Mouse (Mus musculus) CH12F3 (cell line): ENCODE measurements around the gene Zfp13.

Source experiments
- in situ Hi-C: fragments of 300-500 bp; cut with MboI; formaldehyde crosslinking; loops from 2 replicates; pipeline ENCODE4 v1.14.3; 2020; ENCODE audit warnings: low sequenced_read_pairs

Zfp13 gene

DNA sequence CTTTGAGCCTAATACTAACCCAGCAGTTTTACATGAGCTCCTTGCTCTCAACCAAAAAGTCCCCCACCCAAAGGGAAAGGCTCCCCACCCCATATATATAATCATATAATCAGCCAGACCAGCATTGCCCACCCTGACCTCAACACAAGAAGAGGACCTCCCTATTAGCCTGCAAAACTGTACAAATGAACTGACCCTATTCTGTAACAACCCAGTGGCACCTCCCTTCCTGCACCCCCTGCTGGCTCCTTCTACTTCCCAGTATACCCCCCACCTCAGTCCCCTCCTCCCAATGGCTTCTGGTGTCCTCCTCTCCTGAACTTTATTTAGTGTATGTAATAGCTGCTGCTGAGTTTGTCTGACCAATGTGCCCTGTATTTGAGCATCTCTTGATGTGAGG is 47.9 kb downstream of the Zfp13 start:
- in situ Hi-C loops: no loop called here

- in situ Hi-C loops: no loop called here
These were observed 48.4 kb downstream of the Zfp13 start for GRCm38 (mm10) chr17:23550856-23551255.

DNA sequence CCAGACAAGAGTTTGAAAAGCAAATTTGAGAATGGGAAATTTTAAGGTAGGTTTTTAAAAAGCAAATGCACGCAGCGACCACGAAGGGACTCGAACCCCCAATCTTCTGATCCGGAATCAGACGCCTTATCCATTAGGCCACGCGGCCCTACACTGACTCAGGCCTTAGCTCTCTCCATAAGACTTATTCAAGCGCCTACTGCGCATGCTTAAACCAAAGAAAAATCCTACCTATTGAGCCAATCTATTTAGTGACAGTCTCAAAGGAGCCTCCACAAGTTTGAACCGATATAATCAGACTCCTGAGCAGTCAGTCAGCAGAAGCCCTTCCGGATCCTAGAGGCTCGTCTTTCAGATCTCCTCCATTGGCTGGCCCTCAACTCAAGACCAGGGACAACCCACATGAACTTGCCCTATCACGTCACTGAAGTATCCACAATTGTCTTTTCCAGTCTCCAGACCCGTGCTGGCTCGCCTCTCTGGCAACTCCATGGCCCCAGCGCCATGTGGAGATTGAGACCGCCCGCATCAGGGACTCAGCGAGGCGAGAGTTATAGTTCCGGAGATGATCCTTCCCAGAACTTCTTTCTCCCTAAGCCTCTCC is 49.0 kb downstream of the Zfp13 start:
- in situ Hi-C loops: no loop called here

- in situ Hi-C loops: no loop called here
These were observed 49.8 kb downstream of the Zfp13 start for GRCm38 (mm10) chr17:23549441-23549840.

DNA sequence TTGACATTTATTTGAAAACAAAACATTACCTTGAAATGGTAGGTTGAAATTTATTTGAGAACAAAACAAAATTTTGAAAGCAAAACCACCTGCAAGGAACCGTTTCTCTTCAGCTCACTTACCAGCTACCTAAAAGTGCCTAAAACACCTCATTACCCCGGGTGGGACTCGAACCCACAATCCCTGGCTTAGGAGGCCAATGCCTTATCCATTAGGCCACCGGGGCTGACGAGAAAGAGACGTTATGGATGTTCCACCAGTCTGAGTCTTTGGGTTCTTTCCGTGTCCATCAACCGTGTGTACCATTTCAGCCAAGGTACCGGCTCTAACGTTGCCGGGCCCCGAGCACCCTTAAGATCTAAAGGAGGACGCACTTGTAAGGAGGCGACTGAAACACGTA is 50.7 kb downstream of the Zfp13 start:
- in situ Hi-C loops: no loop called here

DNA sequence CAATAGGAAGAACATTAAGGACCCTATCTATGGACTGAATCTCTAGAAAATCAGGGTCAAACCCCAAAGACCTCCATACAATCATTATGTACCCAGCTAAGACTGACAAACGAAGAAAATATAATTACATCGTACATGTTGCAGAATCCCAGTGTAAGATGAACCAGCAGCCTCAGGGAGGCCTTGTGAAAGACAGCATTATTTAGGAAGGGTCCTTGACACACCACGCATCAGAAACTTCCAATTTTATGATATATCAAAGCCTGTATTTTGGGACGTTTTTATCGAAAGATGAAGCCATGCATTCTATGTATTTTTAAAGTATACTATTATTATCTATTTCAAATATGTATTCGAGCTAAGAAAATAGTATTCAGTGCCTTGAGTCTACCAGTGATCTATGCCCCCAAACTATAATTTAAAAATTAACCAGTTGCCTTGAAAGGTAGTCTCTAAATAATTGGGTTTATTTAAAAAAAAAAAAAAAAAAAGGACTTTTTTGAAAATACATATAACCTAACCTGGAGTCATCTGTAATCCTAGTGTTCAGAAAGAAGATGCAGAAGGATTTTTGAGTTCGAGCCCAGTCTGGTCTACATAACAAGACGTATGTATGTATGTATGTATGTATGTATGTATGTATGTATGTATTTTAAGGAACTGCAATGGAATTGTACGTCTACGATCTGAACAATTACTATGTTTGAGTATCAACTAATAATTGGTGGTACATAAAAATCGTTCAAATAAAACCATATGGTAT is 51.4 kb downstream of the Zfp13 start:
- in situ Hi-C loops: no loop called here

GRCm38 (mm10) chr17:23546702-23547505 is 52.4 kb downstream of the Zfp13 start:
- in situ Hi-C loops: no loop called here

DNA sequence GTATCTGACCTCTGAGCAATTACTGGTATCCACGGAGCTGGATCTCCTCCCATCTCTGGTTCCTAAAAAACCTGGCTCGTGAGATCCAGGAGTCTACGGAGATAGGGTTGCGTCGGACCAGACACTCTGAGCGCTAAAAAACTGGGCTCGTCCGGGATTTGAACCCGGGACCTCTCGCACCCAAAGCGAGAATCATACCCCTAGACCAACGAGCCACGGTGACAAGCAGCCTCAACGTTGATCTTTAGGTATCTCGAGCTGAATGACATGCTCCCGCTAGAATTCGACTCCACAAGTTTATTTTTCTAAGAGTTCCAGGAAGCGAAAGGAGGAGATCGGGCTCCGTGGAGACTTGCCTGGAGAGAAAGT is 53.0 kb downstream of the Zfp13 start:
- in situ Hi-C loops: no loop called here

DNA sequence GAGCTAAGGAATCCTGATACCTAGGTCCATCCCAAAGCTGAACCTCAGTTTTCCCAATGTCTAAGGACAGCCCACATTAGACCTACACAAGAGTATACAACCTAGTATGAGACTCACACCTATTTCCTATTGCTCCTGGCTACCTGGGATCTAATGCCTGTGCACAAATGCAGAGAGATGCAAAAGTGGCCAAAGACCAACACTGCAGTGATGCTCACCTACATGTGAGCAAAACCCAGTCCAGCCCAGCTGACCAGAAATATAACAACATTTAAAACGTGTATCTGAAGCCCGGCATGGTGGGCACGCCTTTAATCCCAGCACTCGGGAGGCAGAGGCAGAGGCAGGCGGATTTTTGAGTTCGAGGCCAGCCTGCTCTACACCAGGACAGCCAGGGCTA is 53.4 kb downstream of the Zfp13 start:
- in situ Hi-C loops: no loop called here

- in situ Hi-C loops: no loop called here
These were observed 54.5 kb downstream of the Zfp13 start for GRCm38 (mm10) chr17:23544766-23545165.

- in situ Hi-C loops: no loop called here
These were observed 55.3 kb downstream of the Zfp13 start for GRCm38 (mm10) chr17:23543983-23544382.

DNA sequence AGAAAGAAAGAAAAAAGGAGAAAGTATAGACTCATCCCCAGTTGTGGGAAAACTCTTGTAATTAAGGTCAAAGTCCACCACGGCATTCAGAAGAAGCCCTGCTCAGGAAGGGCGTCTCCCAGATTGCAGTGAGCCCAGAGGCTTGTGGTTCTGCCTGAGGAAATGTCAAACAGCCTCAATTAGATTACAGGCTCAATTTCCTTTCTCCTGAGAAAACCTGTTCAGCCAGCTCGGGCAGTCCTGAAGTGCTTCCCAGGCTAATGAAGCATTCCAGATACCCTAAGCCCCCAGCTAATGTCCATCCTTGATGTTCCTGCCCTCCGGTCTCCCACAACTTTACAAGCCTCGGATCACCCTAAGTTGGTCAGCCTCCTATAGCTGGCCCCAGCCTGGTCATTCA is 56.0 kb downstream of the Zfp13 start:
- in situ Hi-C loops: no loop called here

DNA sequence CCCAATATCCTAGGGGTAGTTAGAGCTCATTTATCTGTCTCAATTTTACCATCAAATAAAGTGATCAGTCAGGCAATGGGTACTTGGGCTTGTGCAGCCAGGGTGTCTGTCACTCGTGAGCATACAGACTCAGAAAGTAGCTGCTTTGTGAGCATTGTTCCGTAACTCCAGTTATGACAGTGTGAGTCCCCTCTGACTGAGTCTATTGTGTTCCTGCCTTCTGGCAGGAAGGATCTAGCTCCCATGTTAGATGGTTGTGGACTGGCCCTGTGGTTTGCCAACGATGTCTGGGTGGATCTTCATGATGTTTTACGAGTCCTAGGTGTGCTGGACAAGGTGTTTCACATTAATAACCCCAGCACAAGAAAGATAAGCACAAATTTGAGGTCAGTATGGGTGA is 56.5 kb downstream of the Zfp13 start:
- in situ Hi-C loops: no loop called here

DNA sequence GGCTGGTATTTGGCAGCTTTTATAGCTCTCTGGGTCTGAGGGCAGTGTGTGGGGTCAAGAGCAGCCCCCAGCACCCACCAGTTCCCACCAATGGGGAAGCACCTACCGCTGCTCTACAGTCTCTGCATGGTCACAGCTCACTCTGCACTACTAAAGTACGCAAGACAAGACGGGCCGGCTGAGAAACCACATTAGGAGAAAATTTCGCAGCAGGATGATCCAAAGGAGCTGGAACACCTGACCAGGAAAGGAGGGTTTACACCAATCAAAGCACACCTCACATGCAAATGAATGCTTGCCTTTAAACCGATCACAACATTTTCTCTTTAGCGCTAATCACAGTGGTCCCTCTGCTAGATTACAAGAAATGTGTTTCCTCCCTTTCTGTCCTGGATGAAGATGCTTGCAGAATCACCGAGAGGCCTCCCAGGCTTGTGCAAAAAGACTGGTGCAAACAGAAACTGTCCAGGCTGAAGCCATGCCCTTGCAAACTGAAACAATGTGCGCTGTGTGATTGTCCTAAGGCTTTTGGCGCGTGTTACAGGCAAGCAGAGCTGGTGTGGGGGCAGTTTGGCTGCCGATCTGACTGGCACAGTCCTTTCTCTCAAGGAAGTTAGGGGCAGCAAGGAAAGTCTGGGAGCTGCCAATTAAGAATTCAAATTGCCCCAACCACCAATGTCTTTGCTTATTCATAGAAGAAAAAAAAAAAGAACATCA is 57.1 kb downstream of the Zfp13 start:
- in situ Hi-C loops: no loop called here

DNA sequence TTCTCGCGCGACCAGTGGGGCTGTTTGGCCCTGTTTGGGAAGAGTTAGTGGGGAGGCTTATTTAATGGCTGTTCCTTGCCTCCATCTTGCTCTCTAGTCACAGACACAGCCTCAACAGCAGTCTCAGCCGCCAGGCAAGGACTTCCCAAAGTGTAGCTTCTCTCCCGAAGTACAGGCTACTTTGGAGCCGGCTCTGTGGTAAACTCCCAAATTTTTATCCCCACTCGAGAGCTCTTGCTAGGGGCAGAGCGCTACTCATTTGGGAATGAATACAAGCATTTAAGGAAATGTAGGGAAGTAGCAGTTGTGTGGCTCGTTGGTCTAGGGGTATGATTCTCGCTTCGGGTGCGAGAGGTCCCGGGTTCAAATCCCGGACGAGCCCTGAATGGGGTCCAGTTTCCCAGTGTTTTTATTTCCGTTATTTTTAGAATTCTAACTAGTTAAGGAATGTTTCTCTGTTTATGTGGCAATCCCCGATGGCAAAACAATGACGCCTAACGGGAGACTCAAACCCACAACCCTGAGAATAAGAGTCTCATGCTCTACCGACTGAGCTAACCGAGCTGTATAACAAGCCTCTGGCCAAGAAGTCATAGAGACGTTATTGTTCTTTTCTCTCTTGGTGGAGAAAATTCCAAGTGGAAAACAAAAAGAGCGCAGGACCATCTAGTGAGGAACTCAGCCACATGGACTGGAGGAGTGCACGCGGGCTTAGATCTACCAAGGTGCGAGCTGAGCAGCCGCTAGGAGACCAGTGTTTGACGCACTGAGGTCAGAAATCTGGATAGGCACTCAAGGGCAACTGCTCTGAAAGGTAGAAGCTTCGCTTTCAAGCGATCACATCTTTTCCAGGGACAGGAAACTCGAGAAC is 58.4 kb downstream of the Zfp13 start:
- in situ Hi-C loops: no loop called here

DNA sequence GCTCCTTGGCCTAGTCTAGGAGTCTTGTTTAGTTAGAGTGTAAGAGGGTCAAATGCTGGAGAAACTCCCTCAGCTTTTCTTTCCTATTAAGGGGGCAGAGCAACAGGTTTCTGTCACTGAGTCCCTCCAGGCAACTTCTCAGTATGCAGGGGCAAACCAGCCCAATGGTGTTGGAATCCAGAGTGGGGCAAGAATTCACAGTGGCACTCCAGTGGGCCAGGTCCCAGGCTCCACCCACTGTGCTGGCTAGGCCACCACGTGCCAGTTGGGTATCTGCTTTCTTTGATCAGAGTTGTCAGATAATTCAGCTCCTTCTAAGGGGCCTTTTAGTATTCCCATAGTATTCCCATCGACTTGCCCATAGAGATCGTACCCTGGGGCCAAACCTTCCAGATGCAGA is 59.2 kb downstream of the Zfp13 start:
- in situ Hi-C loops: no loop called here

DNA sequence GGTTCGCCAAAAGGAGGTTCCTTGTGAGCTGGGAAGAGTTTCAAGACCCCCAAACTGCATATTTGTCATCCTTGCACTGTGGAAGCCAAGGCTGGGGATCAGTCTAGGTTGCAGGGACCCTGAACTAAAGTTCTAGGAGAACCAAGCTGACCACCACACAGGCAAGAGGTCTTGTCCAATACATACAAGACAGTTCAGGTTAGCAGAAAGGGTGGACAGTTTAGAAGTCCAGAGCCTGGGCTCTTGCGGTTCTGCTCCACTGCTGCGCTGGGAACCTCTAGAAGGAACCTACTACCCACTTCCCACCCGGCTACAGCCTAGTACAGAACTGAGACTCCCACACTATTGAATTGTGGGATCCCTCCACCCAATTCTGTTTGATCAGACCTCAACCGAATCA is 59.7 kb downstream of the Zfp13 start:
- in situ Hi-C loops: no loop called here

DNA sequence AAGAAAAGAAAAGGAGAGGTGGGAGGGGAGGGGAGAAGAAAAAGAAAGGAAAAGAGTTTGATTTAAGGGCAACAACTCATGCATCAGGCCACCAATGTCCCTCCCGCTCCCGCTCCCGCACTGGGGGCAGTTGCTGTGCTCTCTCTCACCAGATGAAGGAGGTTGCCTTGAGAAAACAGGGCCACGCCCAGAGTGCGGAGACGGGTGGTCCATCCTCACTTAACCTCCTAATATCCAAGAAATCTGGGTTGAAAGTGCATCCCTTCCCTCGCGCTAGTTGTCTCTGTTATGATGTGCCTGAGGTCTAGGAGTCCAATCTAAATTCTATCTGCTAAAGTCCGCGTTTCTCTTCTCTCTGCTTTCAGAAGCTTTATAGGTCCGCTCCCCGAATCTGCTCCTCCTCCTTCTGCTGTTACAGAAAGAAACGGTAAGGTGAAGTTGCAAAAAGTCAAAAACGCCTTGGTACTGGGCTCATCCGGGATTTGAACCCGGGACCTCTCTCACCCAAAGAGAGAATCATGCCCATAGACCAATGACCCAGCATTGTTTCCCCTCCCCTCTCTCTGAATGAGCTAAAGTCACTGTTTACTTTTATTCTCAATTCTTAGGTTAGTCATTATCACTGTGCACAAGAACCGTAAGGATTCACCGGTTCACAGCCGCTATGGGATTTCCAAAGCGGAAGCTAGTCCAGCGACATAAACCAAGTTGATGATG is 60.8 kb downstream of the Zfp13 start:
- in situ Hi-C loops: no loop called here

DNA sequence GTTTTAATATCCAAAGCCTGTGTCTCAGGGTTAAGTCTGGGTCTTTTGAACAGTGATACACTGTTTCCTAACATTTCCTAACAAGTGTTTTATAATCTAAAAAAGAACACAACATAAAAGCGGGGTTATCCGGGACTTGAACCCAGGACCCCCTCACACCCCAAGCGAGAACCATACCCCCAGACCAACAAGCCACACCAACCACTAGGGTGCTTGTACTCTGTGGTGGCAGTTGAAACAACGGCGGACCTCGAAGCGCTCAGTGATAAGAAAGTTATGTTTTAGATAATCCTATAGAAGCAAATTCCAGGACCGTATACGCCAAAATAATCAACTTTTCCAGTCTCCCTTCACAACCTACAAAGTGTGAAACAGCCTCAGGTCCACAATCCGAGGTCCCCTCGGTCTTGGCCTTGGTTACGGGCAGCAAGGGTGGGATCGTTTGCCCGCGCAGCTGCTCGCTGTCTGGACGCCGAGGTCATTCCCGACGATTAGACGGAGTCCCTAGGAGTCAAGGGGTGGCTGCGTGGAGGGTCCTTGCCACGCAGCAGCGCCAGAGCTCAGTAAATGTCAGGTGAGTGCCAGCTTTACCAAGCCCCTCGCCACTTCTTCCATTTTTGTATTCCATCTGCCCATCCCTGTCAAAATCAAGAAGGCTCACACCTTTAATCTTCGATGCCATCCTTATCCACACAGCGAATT is 61.6 kb downstream of the Zfp13 start:
- in situ Hi-C loops: no loop called here
